Mouse (Mus musculus): ENCODE results near the gene Grtp1.

DNA sequence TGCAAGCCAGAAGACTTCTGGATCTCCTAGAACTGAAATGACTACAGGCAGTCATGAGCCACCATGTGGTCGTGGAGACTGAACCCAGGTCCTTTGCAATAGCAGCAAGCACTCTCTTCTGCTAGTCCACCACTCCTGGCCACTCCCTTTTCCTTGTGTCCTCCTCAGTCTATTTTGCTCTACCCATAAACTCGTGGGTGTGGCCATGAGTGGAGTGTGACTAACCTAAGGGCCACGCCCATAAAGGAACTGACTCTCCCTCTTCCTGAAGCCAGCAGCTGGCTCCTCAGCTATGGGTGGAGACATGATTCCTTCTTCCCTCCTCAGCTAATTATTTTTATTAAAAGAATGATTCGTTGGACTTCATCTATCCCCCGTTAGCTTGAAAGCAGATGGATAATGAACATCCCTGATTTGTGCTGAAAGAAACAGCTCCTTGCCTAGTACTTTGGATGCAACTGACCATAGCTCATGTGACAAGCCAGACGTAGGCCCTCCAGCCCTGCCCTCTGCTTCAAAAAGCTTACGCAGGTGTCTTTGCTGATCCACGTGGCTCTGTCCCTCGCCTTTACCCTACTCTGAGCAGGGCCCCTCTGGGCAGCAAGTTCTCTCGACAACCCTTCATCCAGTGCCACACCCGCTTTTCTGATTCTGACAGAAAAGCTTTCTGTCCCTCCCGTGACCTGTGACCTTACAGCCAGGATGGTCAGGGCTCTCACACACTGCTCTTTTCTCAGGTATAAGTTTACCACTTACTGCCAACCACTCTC, 4.1 kb upstream of the Grtp1 start:
- TF ChIP-seq CTCF (IDR thresholded peaks at IDR 0.05; ENCODE audit: control insufficient read depth, insufficient read depth, insufficient replicate concordance, low read depth, low read length) = no peak
- no peak for TF ChIP-seq POLR2A (IDR thresholded peaks at IDR 0.05; ENCODE audit: control insufficient read depth, low read depth, low read length)

Measured in testis, adult 2 months (tissue).